Mouse (Mus musculus): ENCODE results near the gene Ngb. TPM values are rescaled to one million over a fixed set of nuclear protein-coding genes. Genes with fewer than 3 reads are reported as not detected.

The Ngb gene
- polyA plus RNA-seq, 1 experiment = 5.0 TPM

DNA sequence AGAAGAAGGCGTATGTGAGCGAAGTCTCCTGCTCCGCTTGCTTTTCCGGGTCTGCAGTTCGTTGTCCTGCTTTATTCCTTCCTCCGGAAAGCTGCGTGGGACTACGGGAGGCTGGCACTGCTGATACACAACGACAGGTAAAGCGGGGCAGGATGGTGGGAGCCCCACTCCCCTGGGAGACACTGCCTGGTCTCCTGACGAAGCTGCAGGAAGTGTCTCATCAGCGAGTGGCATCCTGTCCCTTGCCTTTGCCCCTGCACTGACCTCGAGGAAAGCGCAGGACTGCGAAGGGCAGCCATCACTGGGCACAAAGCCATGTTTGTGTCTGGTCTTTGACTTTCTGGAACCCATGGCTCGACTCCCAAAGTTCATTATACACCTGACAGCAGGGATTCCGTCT, 45.3 kb downstream of the Ngb start:
- Histone ChIP-seq H3K27me3 (ENCODE audit: control insufficient read depth, insufficient read depth, low read length) (no peaks in the 10 kb centered on the region), H3K4me3 (replicated peaks; ENCODE audit: insufficient read depth, low read depth, low read length) (no peak overlapping the region), H3K4me1 (ENCODE audit: control insufficient read depth, insufficient read depth, low read length) (peaks cover 7% of the 10 kb centered on the region), H3K27ac (ENCODE audit: insufficient read depth, low read length) (no peak overlapping the region)
- 59% methylated on average over 17 of the region's 17 CpGs for WGBS
- DNase-seq = no peak
- TF ChIP-seq POLR2A (IDR thresholded peaks at IDR 0.05; ENCODE audit: borderline replicate concordance, insufficient read depth, low read length) = no peak
- TF ChIP-seq CTCF (IDR thresholded peaks at IDR 0.05; ENCODE audit: borderline replicate concordance, insufficient read depth, low read depth, low read length) = no peak

GRCm38 (mm10) chr12:87054873-87055272, 47.5 kb downstream of the Ngb start:
- H3K4me1 ChIP-seq (ENCODE audit: control insufficient read depth, insufficient read depth, low read length) = peaks cover 13% of the 10 kb centered on the region
- no peaks in the 10 kb centered on the region for H3K27me3 ChIP-seq (ENCODE audit: control insufficient read depth, insufficient read depth, low read length)
- no peak overlapping the region for H3K27ac ChIP-seq (ENCODE audit: insufficient read depth, low read length)
- TF ChIP-seq POLR2A (IDR thresholded peaks at IDR 0.05; ENCODE audit: borderline replicate concordance, insufficient read depth, low read length) = no peak
- TF ChIP-seq CTCF (IDR thresholded peaks at IDR 0.05; ENCODE audit: borderline replicate concordance, insufficient read depth, low read depth, low read length) = no peak
- no peak for DNase-seq
- WGBS = 42% methylated on average over 7 of the region's 7 CpGs
- no peak overlapping the region for H3K4me3 ChIP-seq (replicated peaks; ENCODE audit: insufficient read depth, low read depth, low read length)

GRCm38 (mm10) chr12:87052661-87053321, 49.5 kb downstream of the Ngb start:
- DNase-seq = peak; percentile 86 to 97
- Histone ChIP-seq H3K27ac (ENCODE audit: insufficient read depth, low read length) (no peak overlapping the region), H3K27me3 (ENCODE audit: control insufficient read depth, insufficient read depth, low read length) (no peaks in the 10 kb centered on the region), H3K4me1 (ENCODE audit: control insufficient read depth, insufficient read depth, low read length) (peaks cover 31% of the 10 kb centered on the region), H3K4me3 (replicated peaks; ENCODE audit: insufficient read depth, low read depth, low read length) (peak overlapping the region; percentile 38)
- TF ChIP-seq CTCF (IDR thresholded peaks at IDR 0.05; ENCODE audit: borderline replicate concordance, insufficient read depth, low read depth, low read length) = peak; percentile 97
- no peak for TF ChIP-seq POLR2A (IDR thresholded peaks at IDR 0.05; ENCODE audit: borderline replicate concordance, insufficient read depth, low read length)
- WGBS = 14% methylated on average over 16 of the region's 16 CpGs

GRCm38 (mm10) chr12:87047536-87047935, 54.8 kb downstream of the Ngb start:
- no peaks in the 10 kb centered on the region for H3K27me3 ChIP-seq (ENCODE audit: control insufficient read depth, insufficient read depth, low read length)
- H3K27ac ChIP-seq (ENCODE audit: insufficient read depth, low read length) = no peak overlapping the region; the same call in 1 of the 2 replicates
- WGBS = 71% methylated on average over 3 of the region's 3 CpGs
- DNase-seq = no peak
- TF ChIP-seq POLR2A (IDR thresholded peaks at IDR 0.05; ENCODE audit: borderline replicate concordance, insufficient read depth, low read length) (no peak), CTCF (IDR thresholded peaks at IDR 0.05; ENCODE audit: borderline replicate concordance, insufficient read depth, low read depth, low read length) (no peak)
- H3K4me1 ChIP-seq (ENCODE audit: control insufficient read depth, insufficient read depth, low read length) = peaks cover 70% of the 10 kb centered on the region
- H3K4me3 ChIP-seq (replicated peaks; ENCODE audit: insufficient read depth, low read depth, low read length) = no peak overlapping the region

Other genes starting within 250 kb of the Ngb start
- gene Irf2bpl, start 217.7 kb downstream of the Ngb start, polyA plus RNA-seq (2012; rRNA removed) = 48.6 and 53.9 TPM in 2 replicates
- gene Cipc, start 155.5 kb downstream of the Ngb start, polyA plus RNA-seq (2012; rRNA removed) = 122 and 127 TPM in 2 replicates
- gene Zdhhc22, start 112.1 kb downstream of the Ngb start, polyA plus RNA-seq (2012; rRNA removed) = 28.1 and 29.3 TPM in 2 replicates
- 55.9 and 71.0 TPM in 2 replicates for gene Tmem63c, start 81.2 kb downstream of the Ngb start, polyA plus RNA-seq (2012; rRNA removed)
- 64.1 and 69.4 TPM in 2 replicates for gene Gstz1, start 44.6 kb upstream of the Ngb start, polyA plus RNA-seq (2012; rRNA removed)
- 21.9 and 22.4 TPM in 2 replicates for gene Pomt2, start 45.4 kb upstream of the Ngb start, polyA plus RNA-seq (2012; rRNA removed)
- 1.9 and 2.0 TPM in 2 replicates for gene Samd15, start 97.2 kb upstream of the Ngb start, polyA plus RNA-seq (2012; rRNA removed)
- 22.1 and 23.5 TPM in 2 replicates for gene Tmed8, start 97.9 kb upstream of the Ngb start, polyA plus RNA-seq (2012; rRNA removed)
- gene Noxred1, start 136.2 kb upstream of the Ngb start, polyA plus RNA-seq (2012; rRNA removed) = 1.5 and 2.0 TPM in 2 replicates
- gene Vipas39, start 163.7 kb upstream of the Ngb start, polyA plus RNA-seq (2012; rRNA removed) = 58.2 and 60.3 TPM in 2 replicates
- gene Ahsa1, start 163.9 kb upstream of the Ngb start, polyA plus RNA-seq (2012; rRNA removed) = 238 and 246 TPM in 2 replicates
- 0.21 and 0.26 TPM in 2 replicates for gene Ism2, start 197.2 kb upstream of the Ngb start, polyA plus RNA-seq (2012; rRNA removed)

Measured in cerebellum, adult 2 months (tissue).